Mouse (Mus musculus) CH12.LX (cell line): Measurements from ENCODE around the gene Brd4. TPM values are rescaled to one million over a fixed set of nuclear protein-coding genes. Genes with fewer than 3 reads are reported as not detected.

Experiments used
- DNase-seq: peaks from one replicate; pipeline ENCODE4 v3.0.0-alpha.2; 2013; ENCODE audit errors: extremely low read depth
- H3K27ac ChIP-seq: 2 replicates; pipeline ENCODE4 v1.5.1; 2012; ENCODE audit warnings: low read depth, mild to moderate bottlenecking, control low read depth, moderate library complexity; ENCODE audit not compliant: insufficient read depth
- H3K27me3 ChIP-seq: replicated peaks from 2 replicates; pipeline ENCODE3; 2012; ENCODE audit warnings: inconsistent platforms
- H3K36me3 ChIP-seq, 2 experiments: replicated peaks in 1 of 2; 2 replicates each; pipeline versions ENCODE3 to v1.6.1; 2012; ENCODE audit warnings: inconsistent platforms in 1 of 2, low read length in 1 of 2, mild to moderate bottlenecking in 1 of 2, mixed read lengths in 1 of 2, moderate library complexity in 1 of 2; ENCODE audit not compliant: control insufficient read depth in 1 of 2, insufficient read depth in 1 of 2
- H3K4me1 ChIP-seq, 2 experiments: 2 replicates each; pipeline ENCODE4 v1.6.1; 2012; ENCODE audit warnings: inconsistent platforms in 1 of 2, moderate library complexity in 1 of 2; ENCODE audit not compliant: insufficient read depth in 2 of 2, control insufficient read depth in 1 of 2
- H3K4me2 ChIP-seq: 2 replicates; pipeline ENCODE4 v1.6.1; 2012; ENCODE audit warnings: low read depth, mild to moderate bottlenecking, control low read depth; ENCODE audit not compliant: poor library complexity, insufficient read depth, severe bottlenecking
- H3K4me3 ChIP-seq, 3 experiments: fragments of 150-350 bp in 1 of 3; sonication (generic) in 1 of 3; replicated peaks in 1 of 3; 2 replicates each; pipeline versions ENCODE3 to v1.5.1; 2011 to 2012; ENCODE audit warnings: low read depth in 2 of 3, low read length in 2 of 3, mild to moderate bottlenecking in 2 of 3, moderate library complexity in 2 of 3, control low read depth in 1 of 3, improper control_type of control experiment in 1 of 3, inconsistent platforms in 1 of 3, mixed read lengths in 1 of 3; ENCODE audit not compliant: poor library complexity in 1 of 3
- H3K79me2 ChIP-seq: replicated peaks from 2 replicates; pipeline ENCODE4 v1.6.1; 2012; ENCODE audit warnings: mild to moderate bottlenecking, moderate library complexity; ENCODE audit not compliant: control insufficient read depth, poor library complexity, insufficient read depth, severe bottlenecking; ENCODE audit errors: extremely low read depth
- H3K9ac ChIP-seq: 2 replicates; pipeline ENCODE4 v1.6.1; 2012; ENCODE audit warnings: low read depth, mild to moderate bottlenecking, control low read depth, moderate library complexity; ENCODE audit not compliant: insufficient read depth
- H3K9me3 ChIP-seq: replicated peaks from 2 replicates; pipeline ENCODE3; 2012; ENCODE audit warnings: low read length, inconsistent platforms, mixed read lengths
- BHLHE40 ChIP-seq: IDR thresholded peaks from 2 replicates; pipeline ENCODE4 v1.6.1; 2011; ENCODE audit warnings: mild to moderate bottlenecking, low read depth, low read length, improper control_type of control experiment
- E2F4 ChIP-seq: IDR thresholded peaks from 2 replicates; pipeline ENCODE4 v1.6.1; 2011; ENCODE audit warnings: low read depth, low read length, improper control_type of control experiment; ENCODE audit not compliant: insufficient replicate concordance
- ELF1 ChIP-seq: IDR thresholded peaks from 2 replicates; pipeline ENCODE4 v1.6.1; 2014; ENCODE audit warnings: low read depth, mild to moderate bottlenecking, inconsistent platforms, low read length, improper control_type of control experiment
- KAT2A ChIP-seq: IDR thresholded peaks from 2 replicates; pipeline ENCODE4 v1.6.1; 2012; ENCODE audit warnings: low read length, improper control_type of control experiment, inconsistent platforms; ENCODE audit not compliant: insufficient replicate concordance
- MAFK ChIP-seq: IDR thresholded peaks from 2 replicates; pipeline ENCODE4 v1.6.1; 2011; ENCODE audit warnings: low read length, improper control_type of control experiment; ENCODE audit not compliant: insufficient replicate concordance
- MAZ ChIP-seq: IDR thresholded peaks from 2 replicates; pipeline ENCODE4 v1.6.1; 2012; ENCODE audit warnings: low read depth, mild to moderate bottlenecking, inconsistent platforms, low read length, improper control_type of control experiment, moderate library complexity
- MEF2A ChIP-seq: IDR thresholded peaks from 2 replicates; pipeline ENCODE4 v1.6.1; 2014; ENCODE audit warnings: low read depth, mild to moderate bottlenecking, inconsistent platforms, low read length, improper control_type of control experiment, borderline replicate concordance
- MXI1 ChIP-seq: IDR thresholded peaks from 2 replicates; pipeline ENCODE4 v1.6.1; 2011; ENCODE audit warnings: mild to moderate bottlenecking, low read depth, low read length, improper control_type of control experiment
- POLR2AphosphoS2 ChIP-seq: IDR thresholded peaks from 2 replicates; pipeline ENCODE4 v1.6.1; 2011; ENCODE audit warnings: low read depth, low read length, improper control_type of control experiment
- RCOR1 ChIP-seq: conservative IDR thresholded peaks from 2 replicates; pipeline ENCODE4 v1.6.1; 2012; ENCODE audit warnings: low read depth, mild to moderate bottlenecking, inconsistent platforms, low read length, improper control_type of control experiment
- SIN3A ChIP-seq: IDR thresholded peaks from 2 replicates; pipeline ENCODE4 v1.6.1; 2012; ENCODE audit warnings: low read length, improper control_type of control experiment, inconsistent platforms
- TBP ChIP-seq: conservative IDR thresholded peaks from 2 replicates; pipeline ENCODE4 v1.6.1; 2011; ENCODE audit warnings: low read depth, low read length, improper control_type of control experiment
- USF2 ChIP-seq: conservative IDR thresholded peaks from 2 replicates; pipeline ENCODE4 v1.6.1; 2011; ENCODE audit warnings: low read depth, low read length, improper control_type of control experiment
- ZNF384 ChIP-seq: IDR thresholded peaks from 2 replicates; pipeline ENCODE4 v1.6.1; 2012; ENCODE audit warnings: low read depth, low read length, improper control_type of control experiment, inconsistent platforms
- dilution Hi-C: fragments of 300-500 bp; cut with MboI; formaldehyde crosslinking; loops from 2 replicates; pipeline ENCODE4 v1.14.3; 2020; ENCODE audit warnings: low sequenced_read_pairs; ENCODE audit not compliant: extremely low pct_unique_long_range_greater_than_20kb, extremely low pct_ligation_motif_present
- in situ Hi-C: fragments of 300-500 bp; cut with MboI; formaldehyde crosslinking; loops from 3 replicates; pipeline ENCODE4 v1.14.3; 2019; ENCODE audit warnings: low sequenced_read_pairs, low pct_ligation_motif_present, low pct_unique_long_range_greater_than_20kb, mixed read lengths
- polyA plus RNA-seq: library from polyadenylated mRNA; unstranded; fragments of >175 nt; gene quantifications from 2 replicates; pipeline ENCODE4 v1.2.1, GENCODE M21; 2012; ENCODE audit warnings: low read depth; ENCODE audit not compliant: insufficient read length
- total RNA-seq, 2 experiments: library from RNA; depleted of rRNA; stranded (reverse); fragments of 300-350 nt in 1 of 2; fragments of >200 nt in 1 of 2; gene quantifications; 2 replicates each; pipeline ENCODE4 v1.2.3; 2012 to 2014

Brd4 gene
- total and polyA plus RNA-seq, 3 experiments = 6.3 to 68.5 (median 19.1) TPM

- peak overlapping the region; percentile 17 for H3K4me2 ChIP-seq
- peak overlapping the region; percentile 81 for H3K27ac ChIP-seq
- in situ Hi-C loops (no loop called here), dilution Hi-C loops (no loop called here)
- DNase-seq = peak; percentile 29
- H3K36me3 ChIP-seq = peaks cover 0 to 11% of the 10 kb centered on the region in 2 experiments
- no peak for TF ChIP-seq ELF1
- TF ChIP-seq TBP = no peak
- peak; percentile 66 for TF ChIP-seq BHLHE40
- H3K79me2 ChIP-seq = peaks cover 62% of the 10 kb centered on the region
- peak overlapping the region; percentile 76 for H3K9ac ChIP-seq
- H3K4me3 ChIP-seq = peak overlapping the region; percentile 83 to 94 (median 93)
- no peaks in the 10 kb centered on the region for H3K9me3 ChIP-seq
- H3K27me3 ChIP-seq = no peaks in the 10 kb centered on the region
- peaks cover 8 to 40% of the 10 kb centered on the region in 2 experiments; a peak in 3 of 4 replicates for H3K4me1 ChIP-seq
These were observed 1.2 kb downstream of the Brd4 start for GRCm38 (mm10) chr17:32283341-32283740.

GRCm38 (mm10) chr17:32281611-32282310 lies 2.8 kb downstream of the Brd4 start:
- Histone ChIP-seq H3K4me2 (peak overlapping the region; percentile 80), H3K79me2 (peaks cover 76% of the 10 kb centered on the region), H3K9ac (peak overlapping the region; percentile 7; the same call in 1 of the 2 replicates), H3K27me3 (no peaks in the 10 kb centered on the region), H3K4me1 (peaks cover 8 to 39% of the 10 kb centered on the region in 2 experiments; a peak in 3 of 4 replicates), H3K4me3 (peak overlapping the region in 2 of 3 experiments; percentile 2 to 21), H3K27ac (no peak overlapping the region), H3K36me3 (peaks cover 0 to 11% of the 10 kb centered on the region in 2 experiments), H3K9me3 (no peaks in the 10 kb centered on the region)
- no peak for TF ChIP-seq MAZ
- dilution Hi-C loops (no loop called here), in situ Hi-C loops (no loop called here)
- DNase-seq = no peak

- Histone ChIP-seq H3K79me2 (peaks cover 83% of the 10 kb centered on the region), H3K36me3 (peaks cover 0 to 14% of the 10 kb centered on the region in 2 experiments), H3K4me3 (no peak overlapping the region), H3K4me1 (peaks cover 8 to 43% of the 10 kb centered on the region in 2 experiments; a peak in 3 of 4 replicates), H3K4me2 (peak overlapping the region; percentile 80), H3K27me3 (no peaks in the 10 kb centered on the region), H3K9me3 (no peaks in the 10 kb centered on the region), H3K27ac (no peak overlapping the region), H3K9ac (no peak overlapping the region; the same call in 1 of the 2 replicates)
- DNase-seq = no peak
- in situ Hi-C loops = no loop called here
- dilution Hi-C loops = no loop called here
- no peak for TF ChIP-seq MAFK
- TF ChIP-seq RCOR1 = no peak
- no peak for TF ChIP-seq MXI1
- TF ChIP-seq MEF2A = no peak
- TF ChIP-seq ELF1 = no peak
- no peak for TF ChIP-seq SIN3A
- no peak for TF ChIP-seq E2F4
- TF ChIP-seq USF2 = no peak
- TF ChIP-seq TBP = no peak
- no peak for TF ChIP-seq ZNF384
- no peak for TF ChIP-seq POLR2AphosphoS2
- TF ChIP-seq MAZ = no peak
- no peak for TF ChIP-seq KAT2A
These were observed 3.4 kb downstream of the Brd4 start for GRCm38 (mm10) chr17:32281126-32281525.
